Mouse (Mus musculus) CH12.LX (cell line): ENCODE data around the gene Diaph2.

Experiments used
- CTCF ChIP-seq, 2 experiments: IDR thresholded peaks in 1 of 2; conservative IDR thresholded peaks in 1 of 2; 2 replicates each; pipeline ENCODE4 v1.5.1; 2011 to 2012; ENCODE audit warnings: low read depth in 2 of 2, low read length in 2 of 2, improper control_type of control experiment in 1 of 2, inconsistent platforms in 1 of 2, mild to moderate bottlenecking in 1 of 2, moderate library complexity in 1 of 2
- IRF4 ChIP-seq: IDR thresholded peaks from 2 replicates; pipeline ENCODE4 v1.6.1; 2014; ENCODE audit warnings: low read depth, mild to moderate bottlenecking, inconsistent platforms, low read length, improper control_type of control experiment
- MAX ChIP-seq: IDR thresholded peaks from 2 replicates; pipeline ENCODE4 v1.6.1; 2011; ENCODE audit warnings: low read length, improper control_type of control experiment
- MXI1 ChIP-seq: IDR thresholded peaks from 2 replicates; pipeline ENCODE4 v1.6.1; 2011; ENCODE audit warnings: mild to moderate bottlenecking, low read depth, low read length, improper control_type of control experiment
- POLR2A ChIP-seq: IDR thresholded peaks from 2 replicates; pipeline ENCODE4 v1.6.1; 2011; ENCODE audit warnings: low read depth, mild to moderate bottlenecking, improper control_type of control experiment, low read length
- USF2 ChIP-seq: conservative IDR thresholded peaks from 2 replicates; pipeline ENCODE4 v1.6.1; 2011; ENCODE audit warnings: low read depth, low read length, improper control_type of control experiment
- ZC3H11A ChIP-seq: IDR thresholded peaks from 2 replicates; pipeline ENCODE4 v1.6.1; 2012; ENCODE audit warnings: low read depth, mild to moderate bottlenecking, inconsistent platforms, low read length, improper control_type of control experiment
- ZMIZ1 ChIP-seq: IDR thresholded peaks from 2 replicates; pipeline ENCODE4 v1.6.1; 2012; ENCODE audit warnings: low read depth, mild to moderate bottlenecking, inconsistent platforms, low read length, improper control_type of control experiment

- TF ChIP-seq ZC3H11A (no peak), CTCF (conservative IDR thresholded peaks at IDR 0.05 in 1 of 2, IDR thresholded peaks at IDR 0.05 in 1 of 2; ENCODE audit: low read depth in 2 of 2, low read length in 2 of 2) (no peak), MXI1 (no peak), POLR2A (no peak), MAX (no peak), ZMIZ1 (no peak), IRF4 (no peak), USF2 (no peak)
These were observed 531.9 kb downstream of the Diaph2 start for GRCm38 (mm10) chrX:130281484-130281883.
